Mouse (Mus musculus) layer of hippocampus, postnatal 14 days (tissue): ENCODE measurements around the gene Ryr2. TPM values are rescaled to one million over a fixed set of nuclear protein-coding genes. Genes with fewer than 3 reads are reported as not detected.
"Not testable (repeated sequence)": the region's sequence is repeated elsewhere in the genome, so short reads cannot be mapped to it uniquely, and the experiment has no call there.

ENCODE experiments used
- DNase-seq, 2 experiments: peaks; one replicate each; pipeline ENCODE4 v3.0.0; 2021 to 2022; ENCODE audit warnings: low spot score in 2 of 2, mixed read lengths in 1 of 2
- total RNA-seq, 2 experiments: library from RNA; stranded (reverse); gene quantifications; 2 replicates each; pipeline ENCODE4 v1.2.3; 2021

The Ryr2 gene
- total RNA-seq, 2 experiments from 2014 or later: 158 to 178 TPM

DNA sequence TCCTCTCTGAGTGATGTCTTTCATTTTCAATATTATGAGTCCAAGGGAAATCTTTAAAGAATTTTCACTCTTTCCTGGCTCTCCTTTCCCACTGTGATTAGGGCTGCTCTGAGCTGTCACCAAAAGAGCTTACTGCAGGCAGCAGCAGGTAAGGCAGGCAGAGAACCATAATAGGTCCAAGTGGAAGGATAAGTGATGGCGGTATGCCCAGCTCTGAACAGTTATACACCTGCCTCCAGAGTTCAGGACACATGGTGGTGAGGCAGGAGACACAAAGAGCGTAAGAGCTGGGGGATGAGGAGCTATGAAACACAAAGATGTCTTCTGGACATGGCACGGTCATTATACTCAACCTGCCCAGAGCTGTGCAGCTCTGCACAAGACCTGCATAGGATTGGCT is 215.0 kb downstream of the Ryr2 start:
- no peak for DNase-seq

DNA sequence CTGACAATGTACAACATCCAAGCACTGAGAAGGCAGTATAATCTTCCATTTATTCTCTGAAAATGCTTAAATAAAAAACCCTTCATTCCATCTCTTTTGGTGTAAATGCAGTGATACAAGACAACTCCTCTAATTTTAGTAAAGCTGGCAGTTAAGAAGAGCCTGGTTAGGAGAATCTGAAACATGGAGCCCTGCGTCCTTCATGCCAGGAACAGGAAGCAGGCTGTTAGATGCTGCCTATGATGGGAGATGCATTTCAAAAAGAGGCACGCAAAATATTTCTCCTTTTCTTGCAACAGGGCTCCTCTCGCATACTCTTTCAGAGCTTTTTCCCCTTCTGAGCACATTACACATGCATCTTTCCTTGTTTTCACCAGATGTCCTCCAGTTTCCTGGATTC is 215.6 kb downstream of the Ryr2 start:
- DNase-seq: peak in 1 of 2 experiments; percentile 18

DNA sequence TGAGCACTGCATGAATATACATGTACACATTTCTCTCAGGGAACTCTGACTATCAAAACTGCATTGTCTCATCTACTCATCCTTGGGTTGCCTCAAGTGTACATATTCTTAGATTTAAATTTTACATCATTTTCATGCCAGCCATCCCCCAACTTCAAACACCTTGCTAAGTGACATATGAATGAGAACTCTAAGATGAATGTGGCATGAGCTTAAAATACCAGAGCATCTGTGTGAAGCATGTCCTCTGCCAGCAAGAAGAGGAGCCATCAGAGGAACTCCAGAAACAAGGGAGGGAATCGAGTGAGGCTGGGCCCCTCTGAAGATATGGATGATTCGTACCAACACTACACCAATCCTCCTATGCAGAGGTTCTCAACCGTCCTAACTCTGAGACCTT is 222.6 kb downstream of the Ryr2 start:
- DNase-seq: no peak

DNA sequence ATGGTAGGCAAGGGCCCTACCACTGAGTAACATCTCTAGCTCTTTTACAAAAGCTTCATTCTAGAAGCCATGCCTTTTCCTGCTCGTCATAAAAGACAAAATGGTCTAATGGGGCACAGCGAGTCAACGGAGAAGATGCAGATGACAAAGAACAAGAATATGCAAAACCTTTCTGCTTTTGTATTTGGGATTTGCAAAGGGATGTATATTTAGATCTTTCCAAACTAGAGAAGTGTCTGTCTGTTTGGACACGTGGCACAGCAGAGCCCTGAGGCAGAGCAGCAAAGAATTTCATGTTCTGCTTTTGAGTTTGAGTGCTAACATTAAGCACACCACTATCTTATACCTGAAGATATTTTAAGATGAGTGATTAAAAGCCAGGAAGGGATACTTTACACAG is 224.4 kb downstream of the Ryr2 start:
- no peak for DNase-seq

DNA sequence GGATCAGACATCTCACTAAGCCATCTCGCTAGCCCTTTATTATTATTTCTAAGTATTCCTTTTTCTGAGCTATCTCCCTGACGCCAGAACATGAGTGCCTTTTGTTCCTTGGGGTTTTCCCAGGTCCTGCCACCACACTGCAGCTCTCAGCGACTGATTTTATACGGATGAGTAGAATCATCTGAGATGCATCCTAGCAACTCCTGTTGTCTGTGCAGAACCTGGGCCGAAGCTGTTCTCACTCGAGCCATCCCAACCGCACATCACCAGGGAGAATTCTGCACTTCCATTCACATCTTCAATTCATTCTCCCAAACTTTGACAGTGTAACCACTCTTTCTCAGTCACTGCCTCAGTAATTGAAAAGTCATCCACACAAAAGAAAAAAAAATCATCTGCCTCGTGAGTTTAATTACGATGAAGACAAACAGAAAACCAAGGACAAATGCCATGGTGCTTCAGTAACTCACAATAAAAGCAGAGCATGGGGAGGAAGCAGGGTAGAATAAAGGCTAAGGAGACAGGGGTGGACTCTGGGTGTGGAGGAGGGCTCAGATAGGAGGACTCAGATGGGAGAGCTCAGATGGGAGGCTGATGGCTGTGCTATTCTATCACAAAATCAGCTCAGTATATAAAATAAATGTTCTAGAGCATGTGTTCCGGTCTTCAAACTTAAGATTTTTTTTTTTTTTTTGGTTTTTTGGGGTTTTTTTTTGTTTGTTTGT is 226.1 kb downstream of the Ryr2 start:
- DNase-seq: no peak

DNA sequence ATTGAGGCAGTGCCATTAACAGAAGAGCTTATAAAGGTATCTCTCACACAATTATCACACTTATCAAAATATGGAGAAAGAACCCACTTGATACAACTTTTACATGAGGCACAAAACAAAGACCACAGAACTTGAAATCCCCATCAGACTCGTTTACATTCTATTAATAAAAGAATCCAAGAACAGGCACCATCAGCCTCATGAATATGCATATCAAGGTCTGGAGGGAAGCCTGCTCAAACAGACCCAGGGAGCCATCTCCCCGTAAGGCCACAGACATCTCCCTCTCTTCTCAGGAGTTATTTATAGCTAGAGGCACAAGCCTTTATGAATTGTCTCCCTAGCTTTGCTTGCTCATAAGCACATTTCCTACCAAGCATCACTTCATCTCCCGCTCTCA is 227.7 kb downstream of the Ryr2 start:
- no peak for DNase-seq

DNA sequence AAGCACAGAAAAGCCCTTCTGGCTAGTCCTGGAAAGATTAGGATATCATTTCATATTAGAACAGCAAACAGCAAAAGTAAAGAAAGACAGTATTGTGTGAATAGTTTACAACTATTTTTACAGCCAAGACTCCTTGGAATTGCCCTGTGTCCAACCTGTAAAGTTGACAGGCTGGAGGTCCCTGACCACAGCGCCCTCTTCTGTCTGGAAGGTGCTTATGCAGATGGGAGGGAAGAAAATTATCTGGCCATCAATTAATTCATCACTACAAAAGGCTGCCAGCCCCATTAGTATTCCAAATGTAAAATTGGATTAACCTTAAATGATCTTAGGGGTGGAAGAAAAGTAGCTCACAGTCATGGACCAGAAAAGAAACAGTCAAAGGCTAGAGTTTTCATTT is 231.9 kb downstream of the Ryr2 start:
- no peak for DNase-seq

DNA sequence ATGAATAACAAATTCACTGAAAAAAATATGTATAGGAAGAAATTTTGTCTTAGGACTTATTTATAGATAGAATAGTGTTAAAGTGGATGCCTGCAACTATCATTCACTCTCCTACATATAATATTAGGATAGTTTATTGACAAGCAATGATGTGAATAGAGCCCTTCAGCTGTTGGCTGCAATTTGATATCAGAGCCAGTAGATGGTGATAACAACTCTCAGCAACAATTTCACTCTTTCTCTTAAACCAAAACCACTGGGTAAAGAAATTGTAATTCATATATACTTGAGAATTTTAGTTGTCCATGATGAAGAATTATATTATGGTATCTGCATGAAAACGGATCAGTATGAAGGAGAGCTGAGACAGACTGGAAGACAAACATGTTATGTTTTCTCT is 236.8 kb downstream of the Ryr2 start:
- DNase-seq: no peak

DNA sequence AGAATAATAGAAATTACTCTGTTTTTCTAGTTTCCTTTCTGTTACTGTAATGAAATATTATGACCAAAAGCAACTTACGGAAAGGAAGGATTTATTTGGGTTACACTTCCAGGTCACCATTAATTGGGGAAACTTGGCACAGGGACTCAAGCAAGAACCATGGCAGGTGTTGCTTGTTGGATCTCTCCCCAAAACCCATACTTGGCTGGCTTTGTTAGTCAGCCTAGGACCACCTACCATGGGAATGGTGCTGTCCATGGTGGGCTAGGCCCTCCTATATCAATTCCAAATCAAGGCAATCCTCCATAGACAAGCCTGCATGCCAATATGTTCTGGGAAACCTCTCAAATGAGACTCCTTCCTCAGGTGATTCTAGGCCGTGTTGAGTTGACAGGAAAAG is 237.3 kb downstream of the Ryr2 start:
- no peak for DNase-seq

DNA sequence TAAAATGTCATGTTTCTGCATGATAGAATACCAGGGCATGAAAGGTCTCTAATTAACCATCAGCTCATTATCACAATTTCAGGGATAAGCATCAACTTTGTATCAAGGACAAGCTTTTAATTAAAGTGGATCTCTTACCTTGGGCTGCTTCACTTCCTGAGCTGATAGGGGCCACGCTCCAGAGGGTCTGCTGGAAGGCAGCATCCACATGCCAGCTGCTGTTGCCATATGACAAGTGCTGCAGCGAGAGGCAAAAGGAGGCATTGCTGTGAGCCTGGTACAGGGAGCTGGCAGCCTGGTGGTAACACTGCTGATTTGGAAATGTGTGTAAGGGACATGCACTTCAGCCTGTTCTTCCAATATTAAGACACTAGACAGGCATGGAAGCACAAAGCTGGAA is 237.8 kb downstream of the Ryr2 start:
- peak in 1 of 2 experiments; percentile 31 for DNase-seq

DNA sequence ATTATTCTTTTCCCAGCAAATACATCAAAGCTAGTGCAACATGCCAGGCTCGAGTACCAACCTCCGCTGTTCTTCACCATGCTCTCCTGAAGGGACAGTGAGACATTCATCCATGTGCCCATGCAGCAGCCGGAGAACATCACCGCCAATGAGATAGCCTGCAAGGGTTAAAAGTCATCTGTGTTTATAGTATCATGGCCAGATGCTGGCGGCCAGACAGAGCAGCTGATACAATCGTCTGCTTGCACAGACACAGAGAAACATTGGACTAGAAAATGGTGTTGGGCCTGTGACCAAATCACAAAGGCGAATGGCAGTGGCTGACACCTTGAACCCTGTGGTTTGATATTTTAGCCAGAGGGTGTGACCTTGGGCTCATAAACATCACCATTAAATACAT is 238.7 kb downstream of the Ryr2 start:
- no peak for DNase-seq

DNA sequence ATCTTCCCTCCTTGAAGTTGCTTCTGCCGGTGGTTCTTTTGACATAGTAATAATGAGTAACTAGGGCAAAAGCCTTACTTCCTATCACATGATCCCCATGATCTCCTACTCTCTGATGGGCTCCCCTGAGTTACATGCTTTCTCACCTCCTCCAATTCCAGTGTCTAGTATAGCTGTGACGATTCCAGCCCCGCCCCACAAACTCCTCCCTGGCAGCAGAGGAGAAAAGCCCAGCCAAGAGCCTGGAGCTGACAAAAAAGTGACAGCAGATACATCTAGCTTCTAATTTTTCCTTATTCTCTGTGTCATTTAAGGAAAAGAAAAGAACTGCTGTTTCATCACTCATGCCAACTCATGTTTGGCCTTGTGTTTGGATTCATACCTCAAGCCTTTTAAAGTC is 241.5 kb downstream of the Ryr2 start:
- DNase-seq: no peak

DNA sequence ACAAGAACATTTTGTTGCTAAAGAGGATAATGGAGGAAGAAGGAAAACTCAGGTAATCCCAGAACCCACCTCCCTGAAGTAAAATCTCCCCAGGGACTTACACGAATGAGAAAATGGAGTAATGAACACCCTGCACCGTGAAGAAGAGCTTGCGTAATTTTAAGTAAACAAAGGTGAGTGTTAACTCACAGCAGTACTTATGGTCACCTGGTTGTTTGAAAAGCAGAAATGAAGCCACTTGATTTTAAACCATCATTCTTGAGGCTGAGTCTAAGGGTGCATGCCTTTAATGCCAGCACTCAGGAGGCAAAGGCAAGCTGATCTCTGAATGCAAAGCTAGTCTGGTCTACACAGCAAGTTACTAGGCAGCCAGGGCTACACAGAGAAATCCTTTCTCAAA is 255.1 kb downstream of the Ryr2 start:
- no peak for DNase-seq

DNA sequence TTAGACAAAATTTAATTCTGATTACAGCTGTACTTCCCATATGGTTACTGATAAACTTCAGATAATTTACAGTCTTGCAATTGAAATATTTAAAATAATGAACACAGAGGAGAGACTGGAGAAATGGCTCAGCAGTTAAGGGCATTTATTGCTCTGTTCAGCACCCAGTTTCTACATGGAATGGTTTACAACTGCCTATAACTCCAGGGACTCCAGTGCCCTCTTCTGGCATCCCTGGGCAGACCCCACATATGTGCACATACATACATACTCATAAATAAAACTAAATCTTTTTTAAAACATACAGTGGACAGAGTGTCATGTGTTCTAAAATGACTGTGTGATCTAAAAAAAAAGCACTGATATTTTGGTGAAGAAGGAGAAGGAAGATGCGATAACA is 262.9 kb downstream of the Ryr2 start:
- no peak for DNase-seq

DNA sequence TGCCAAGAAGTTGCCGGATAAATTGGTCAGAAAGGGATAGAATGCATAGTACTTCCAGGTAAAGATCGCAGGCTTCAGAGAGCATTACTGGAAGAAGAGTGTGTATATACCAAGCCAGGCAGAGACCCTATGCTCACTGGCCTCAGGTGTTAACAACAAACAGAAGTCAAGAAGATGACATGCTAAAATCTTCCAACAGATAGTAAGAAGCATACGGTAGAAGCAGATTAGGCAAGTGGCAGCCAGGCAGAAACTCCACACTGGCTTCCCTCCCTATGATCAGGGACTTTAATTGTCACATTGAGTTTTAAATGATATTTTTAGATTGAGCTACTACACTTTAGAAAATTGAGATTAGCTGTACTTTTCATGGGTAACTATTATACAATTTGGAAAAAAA is 268.9 kb downstream of the Ryr2 start:
- DNase-seq: no peak

DNA sequence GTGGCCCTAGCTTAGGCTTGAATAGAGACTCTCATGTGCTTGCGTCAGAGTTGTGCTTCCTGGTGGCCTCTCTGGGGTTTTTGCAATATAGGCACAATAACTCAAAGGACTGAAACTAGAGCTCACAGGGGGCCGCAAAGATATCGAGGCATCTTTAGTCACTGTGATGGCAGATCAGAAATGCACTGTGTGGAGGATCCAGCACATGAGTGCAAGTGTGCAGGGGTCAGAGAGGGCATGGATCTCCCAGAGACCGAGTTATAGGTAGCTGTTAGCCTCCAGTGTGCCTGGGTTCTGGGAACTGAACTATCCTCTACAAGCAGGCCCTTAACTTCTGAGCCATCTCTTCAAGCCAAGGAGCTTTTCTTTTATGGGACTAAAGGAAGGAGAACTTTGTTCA is 269.6 kb downstream of the Ryr2 start:
- DNase-seq: no peak

DNA sequence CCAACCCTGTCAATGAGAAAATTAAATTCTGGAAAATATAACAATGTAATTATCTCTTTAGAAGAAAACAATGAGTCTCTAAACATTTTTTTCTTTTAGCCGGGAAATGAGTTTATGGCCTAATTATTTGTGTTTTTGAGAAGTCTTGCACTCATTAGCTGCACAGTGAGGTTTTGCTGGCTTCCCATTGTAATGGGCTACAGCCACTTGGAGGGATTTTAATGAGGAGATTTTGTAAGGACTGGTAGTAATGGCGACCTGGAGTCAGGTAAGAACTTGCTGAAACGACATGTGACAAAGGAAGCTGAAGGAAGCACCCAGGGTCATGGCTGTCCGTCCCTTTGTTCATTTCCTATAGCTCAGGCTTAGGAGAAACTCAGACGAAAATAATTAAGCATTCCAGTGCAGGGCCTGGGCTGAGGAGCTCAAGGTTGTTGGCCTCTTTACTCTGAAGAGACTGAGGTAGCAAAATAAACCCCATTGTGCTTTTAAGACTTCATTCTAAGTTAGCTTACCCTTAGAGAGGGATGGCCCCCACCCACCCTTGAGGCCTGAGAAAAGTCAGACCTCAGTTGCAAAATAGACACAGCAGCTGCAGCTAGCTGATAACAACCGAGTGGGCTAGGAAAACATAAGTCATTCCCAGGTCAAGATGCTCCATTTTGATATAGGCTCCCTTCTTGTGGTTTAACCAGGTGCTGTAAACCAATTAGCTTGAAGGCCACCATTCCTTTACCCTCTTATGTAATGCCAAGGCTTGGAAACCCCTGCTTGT is 270.3 kb downstream of the Ryr2 start:
- no peak for DNase-seq

DNA sequence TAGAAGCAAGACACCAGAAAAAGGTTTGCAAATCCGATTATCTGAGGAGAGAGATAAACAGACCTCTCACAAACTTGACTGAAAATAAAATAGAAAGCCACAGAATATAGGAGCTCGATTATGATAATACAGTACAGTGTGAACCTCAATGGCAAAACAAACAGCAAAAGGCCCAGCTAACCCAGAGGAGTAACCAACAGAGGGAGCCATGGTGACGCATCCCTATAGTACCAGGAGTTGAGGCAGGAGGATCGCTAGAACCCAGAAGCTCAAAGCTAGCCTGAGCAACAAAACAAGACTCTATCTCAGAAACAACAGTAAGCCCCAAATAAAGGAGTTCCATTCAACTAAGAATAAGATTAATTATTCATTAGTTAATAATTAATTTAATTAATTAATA is 275.5 kb downstream of the Ryr2 start:
- DNase-seq: no peak

DNA sequence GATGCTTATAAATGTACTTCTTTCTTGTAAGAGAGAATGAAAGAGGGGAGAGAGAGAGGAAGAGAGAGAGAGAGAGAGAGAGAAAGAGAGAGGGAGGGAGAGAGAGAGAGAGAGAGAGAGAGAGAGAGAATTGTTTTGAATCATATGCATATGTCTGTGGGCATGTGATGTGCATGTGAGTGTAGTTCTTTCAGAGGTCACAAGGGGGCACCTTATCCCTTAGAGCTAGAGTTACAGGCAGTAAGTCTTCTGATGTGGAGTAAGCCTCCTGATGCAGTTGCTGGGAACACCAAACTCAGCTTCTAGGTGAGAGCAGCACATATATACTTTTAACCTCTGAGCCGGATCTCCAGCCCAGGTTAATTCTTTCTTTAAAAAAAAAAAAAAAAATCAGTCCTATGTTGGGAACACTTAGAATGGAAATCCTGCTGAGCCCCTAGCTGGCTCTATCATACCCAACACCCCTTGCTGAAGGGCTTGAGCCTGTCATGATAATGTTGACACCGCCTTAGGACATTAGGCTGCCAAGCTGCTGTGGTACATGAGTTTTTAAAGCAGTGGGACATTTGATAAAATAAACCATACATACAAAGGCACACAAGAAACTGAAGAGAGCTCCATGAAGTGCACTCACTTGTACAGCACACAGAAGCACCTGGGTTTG is 281.1 kb downstream of the Ryr2 start:
- DNase-seq: no peak

DNA sequence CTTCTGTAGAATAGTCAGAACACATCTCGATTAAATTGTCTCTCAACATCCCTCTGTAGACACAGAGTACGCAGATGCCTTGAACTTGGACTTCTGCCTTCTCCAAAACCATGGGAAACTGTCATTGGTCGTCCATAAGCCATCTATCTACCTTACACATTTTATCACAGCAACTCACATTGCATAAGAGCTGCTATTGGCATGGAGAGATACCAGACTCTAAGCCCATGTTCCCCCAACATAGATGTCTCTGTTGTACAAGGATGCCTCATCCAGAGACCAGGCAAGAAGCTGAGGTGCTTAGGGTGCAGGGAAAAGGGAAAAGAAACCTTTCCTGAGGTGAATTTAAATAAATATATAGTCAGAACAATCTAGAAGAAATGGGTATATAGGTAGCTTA is 288.0 kb downstream of the Ryr2 start:
- no peak for DNase-seq

DNA sequence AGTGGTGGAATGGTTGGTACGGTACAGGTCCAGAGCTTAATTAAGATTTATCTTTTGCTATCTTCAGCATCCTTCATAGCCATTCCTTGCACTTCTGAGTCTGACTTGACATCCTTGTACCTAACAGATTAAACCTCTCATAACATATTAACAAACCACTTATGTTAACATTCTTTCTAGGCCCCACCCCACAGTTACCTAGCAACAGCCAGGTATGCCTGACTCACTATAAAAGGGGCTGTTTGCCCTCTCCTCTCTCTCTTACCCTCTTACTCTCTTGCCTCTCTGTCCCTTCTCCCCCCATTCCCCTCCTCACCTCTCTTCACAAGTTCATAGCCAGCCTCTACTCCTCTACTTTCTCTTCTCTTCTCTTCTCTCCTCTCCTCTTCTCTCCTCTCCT is 297.4 kb downstream of the Ryr2 start:
- DNase-seq: not testable (repeated sequence)

DNA sequence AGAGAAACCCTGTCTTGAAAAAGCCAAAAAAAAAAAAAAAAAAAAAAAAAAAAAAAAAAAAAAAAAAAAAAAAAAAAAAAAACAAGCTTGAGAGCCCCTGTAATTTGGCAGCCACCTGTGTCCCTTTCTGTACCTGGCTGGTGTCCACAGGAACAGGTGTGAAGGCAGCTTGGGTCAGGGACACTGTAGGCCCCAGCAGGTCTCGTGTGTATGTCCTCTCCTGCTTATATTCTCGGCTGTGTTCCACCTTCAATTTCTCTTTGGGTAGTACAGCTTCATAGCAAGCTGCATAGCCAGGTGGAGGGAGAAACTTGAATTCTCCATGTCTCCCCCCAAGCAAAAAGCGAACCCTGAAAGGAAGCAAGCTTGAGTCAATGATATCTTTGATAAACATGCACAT is 314.2 kb downstream of the Ryr2 start:
- DNase-seq: no peak
